Mouse (Mus musculus): ENCODE data around the gene Gm21996. TPM values are rescaled to one million over a fixed set of nuclear protein-coding genes. Genes with fewer than 3 reads are reported as not detected.
"Not testable (repeated sequence)": the region's sequence is repeated elsewhere in the genome, so short reads cannot be mapped to it uniquely, and the experiment has no call there.

Gm21996 gene
- polyA plus RNA-seq (2012; rRNA removed) = not detected in 2 replicates
- polyA plus RNA-seq (2014; fragmentation: Nextera tagmentation; extraction: Ambion mirVana) = not detected in 2 replicates

DNA sequence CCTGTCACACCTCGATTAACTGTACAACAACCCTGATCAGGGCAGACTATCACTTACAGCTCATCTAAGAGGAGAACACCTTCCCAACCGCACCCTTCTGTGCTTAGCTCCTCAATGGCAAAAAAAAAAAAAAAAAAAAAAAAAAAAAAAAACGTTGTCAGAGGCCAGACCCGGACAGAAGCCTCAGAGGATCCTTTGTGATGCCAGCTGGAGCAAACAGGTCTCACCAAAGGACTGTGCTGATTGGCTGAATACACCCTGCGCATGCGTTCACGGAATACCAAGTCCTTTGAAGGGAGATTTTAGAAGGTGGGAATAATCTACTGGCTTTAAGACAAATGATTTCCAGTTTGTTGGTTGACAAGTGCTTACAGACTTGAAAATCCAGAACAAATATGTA lies at the start of gene Gm21996:
TSS of gene Gm21996 (minus strand) at position 101 of the 400 bp plus-strand sequence.
- not testable (repeated sequence) for H3K4me1 ChIP-seq (ENCODE audit: control insufficient read depth, insufficient read depth, low read length); H3K36me3 ChIP-seq (ENCODE audit: control insufficient read depth, insufficient read depth, low read length); H3K27me3 ChIP-seq (ENCODE audit: control insufficient read depth, insufficient read depth, low read length); H3K27ac ChIP-seq (replicated peaks; ENCODE audit: low read depth, low read length); H3K9ac ChIP-seq (ENCODE audit: low read depth, low read length, severe bottlenecking); H3K4me2 ChIP-seq (replicated peaks; ENCODE audit: low read depth, low read length, severe bottlenecking); H3K4me3 ChIP-seq (replicated peaks; ENCODE audit: low read length); ATAC-seq (ENCODE audit: low FRiP score, low read depth); H3K9me3 ChIP-seq (ENCODE audit: control insufficient read depth, low read length); DNase-seq (ENCODE audit: low spot score)
- WGBS = no CpG with 5 or more reads among the region's 7 CpGs

All from limb, embryonic 14.5 days (tissue).